ENCODE assay signal across 9 mouse cellular contexts in genomic region chr19:57239176-57239784, GRCm38 (mm10).
DNase-seq lines count a peak whose midpoint lies in the region; ATAC-seq lines count a peak whose summit lies in the region.
"Had no signal": no experiment of that assay in that cellular context is flagged by ENCODE, and none has a peak within 500 bp of the region (broad histone marks: within the 10 kb centered on the region; RNA-seq: fewer than 3 reads in every experiment).

No protein-coding gene starts in this region.

- WGBS in midbrain, embryonic 15.5 days = 86% methylated on average over 11 of the region's 11 CpGs
- 82% methylated on average over 11 of the region's 11 CpGs for WGBS in midbrain, embryonic 13.5 days

- DNase-seq in 3134 (ENCODE audit: extremely low read depth, insufficient read length, low spot score) (peak; percentile 86), adipocyte (ENCODE audit: low spot score) (peak; percentile 92)
- peak; percentile 56 to 85 for DNase-seq in frontal cortex, adult 2 months (ENCODE audit: extremely low spot score in 1 of 2, low spot score in 1 of 2)
- peak; percentile 69 for DNase-seq in heart, postnatal 4 days
- peak; percentile 83 to 89 for DNase-seq in left cerebral cortex, postnatal 36 days (ENCODE audit: low spot score in 2 of 2)
- DNase-seq in skeletal muscle tissue, adult 2 months (ENCODE audit: low read depth, low spot score) = peak; percentile 54

- no peak overlapping the region for H3K4me3 ChIP-seq in midbrain, embryonic 15.5 days
- no peak overlapping the region for H3K4me3 ChIP-seq in midbrain, embryonic 13.5 days (replicated peaks)

- H3K9ac ChIP-seq in midbrain, embryonic 15.5 days = no peak overlapping the region
- no peak overlapping the region for H3K9ac ChIP-seq in midbrain, embryonic 13.5 days (replicated peaks)

- no peaks in the 10 kb centered on the region for H3K27me3 ChIP-seq in midbrain, embryonic 15.5 days (replicated peaks)
- H3K27me3 ChIP-seq in midbrain, embryonic 13.5 days = no peaks in the 10 kb centered on the region

- H3K4me2 ChIP-seq in midbrain, embryonic 15.5 days = no peak overlapping the region
- H3K4me2 ChIP-seq in midbrain, embryonic 13.5 days (replicated peaks) = no peak overlapping the region

- H3K27ac ChIP-seq in midbrain, embryonic 15.5 days = no peak overlapping the region
- no peak overlapping the region for H3K27ac ChIP-seq in midbrain, embryonic 13.5 days
- H3K27ac ChIP-seq: macrophage had no signal

- intact Hi-C loops in left cerebral cortex, postnatal 36 days (cut with DNase I) = loop anchor here (5.0 kb wide), 3 partner anchors 33 to 77 kb away; no protein-coding TSS in a partner anchor

- no peaks in the 10 kb centered on the region for H3K36me3 ChIP-seq in midbrain, embryonic 15.5 days (replicated peaks)
- no peaks in the 10 kb centered on the region for H3K36me3 ChIP-seq in midbrain, embryonic 13.5 days

- ATAC-seq in midbrain, embryonic 15.5 days (replicated peaks) = no peak
- no peak for ATAC-seq in midbrain, embryonic 13.5 days

- peaks cover 18% of the 10 kb centered on the region; the same call in 1 of the 2 replicates for H3K4me1 ChIP-seq in midbrain, embryonic 15.5 days
- peaks cover 17% of the 10 kb centered on the region for H3K4me1 ChIP-seq in midbrain, embryonic 13.5 days (replicated peaks)

- H3K9me3 ChIP-seq in midbrain, embryonic 15.5 days = no peaks in the 10 kb centered on the region
- no peaks in the 10 kb centered on the region for H3K9me3 ChIP-seq in midbrain, embryonic 13.5 days
